Comparison of ENCODE assay signal across 8 mouse cellular contexts in genomic region chr9:14498896-14499705, GRCm38 (mm10). TPM values are rescaled to one million over a fixed set of nuclear protein-coding genes. Genes with fewer than 3 reads are reported as not detected.
DNase-seq lines count a peak whose midpoint lies in the region; ATAC-seq lines count a peak whose summit lies in the region.

No protein-coding gene starts in this region.

- no peaks in the 10 kb centered on the region for H3K9me3 ChIP-seq in heart, embryonic 11.5 days (replicated peaks; ENCODE audit: control insufficient read depth, low read length)
- H3K9me3 ChIP-seq in hindbrain, embryonic 11.5 days (ENCODE audit: control insufficient read depth, low read length): no peaks in the 10 kb centered on the region
- H3K9me3 ChIP-seq in midbrain, embryonic 14.5 days (ENCODE audit: control insufficient read depth, low read length): no peaks in the 10 kb centered on the region

- peaks cover 16% of the 10 kb centered on the region for H3K36me3 ChIP-seq in heart, embryonic 11.5 days (ENCODE audit: control insufficient read depth, insufficient read depth, low read length)
- no peaks in the 10 kb centered on the region for H3K36me3 ChIP-seq in hindbrain, embryonic 11.5 days (ENCODE audit: control insufficient read depth, insufficient read depth, low read length)
- H3K36me3 ChIP-seq in midbrain, embryonic 14.5 days (ENCODE audit: control insufficient read depth, insufficient read depth, low read length): peaks cover 16% of the 10 kb centered on the region

- H3K4me3 ChIP-seq in heart, embryonic 11.5 days (ENCODE audit: low read depth, low read length): peak overlapping the region; percentile 91
- peak overlapping the region; percentile 80 for H3K4me3 ChIP-seq in hindbrain, embryonic 11.5 days (ENCODE audit: low read depth, low read length)
- peak overlapping the region; percentile 80 for H3K4me3 ChIP-seq in midbrain, embryonic 14.5 days (replicated peaks; ENCODE audit: low read depth, low read length)

- no peak for ATAC-seq in heart, embryonic 11.5 days (replicated peaks; ENCODE audit: insufficient number of reproducible peaks, low FRiP score, low TSS enrichment)
- no peak for ATAC-seq in hindbrain, embryonic 11.5 days (ENCODE audit: low FRiP score)
- ATAC-seq in midbrain, embryonic 14.5 days (ENCODE audit: low FRiP score, low TSS enrichment): no peak

- no peaks in the 10 kb centered on the region for H3K4me1 ChIP-seq in heart, embryonic 11.5 days (ENCODE audit: control insufficient read depth, insufficient read depth, low read length)
- no peaks in the 10 kb centered on the region for H3K4me1 ChIP-seq in hindbrain, embryonic 11.5 days (replicated peaks; ENCODE audit: control insufficient read depth, insufficient read depth, low read length)
- H3K4me1 ChIP-seq in midbrain, embryonic 14.5 days (ENCODE audit: control insufficient read depth, insufficient read depth, low read length): peaks cover 9% of the 10 kb centered on the region; the same call in 1 of the 2 replicates

- peak overlapping the region; percentile 79 for H3K4me2 ChIP-seq in heart, embryonic 11.5 days
- H3K4me2 ChIP-seq in hindbrain, embryonic 11.5 days (replicated peaks; ENCODE audit: low read depth, low read length): peak overlapping the region; percentile 49; the same call in 1 of the 2 replicates
- H3K4me2 ChIP-seq in midbrain, embryonic 14.5 days (ENCODE audit: low read length): peak overlapping the region; percentile 63

- H3K27me3 ChIP-seq in heart, embryonic 11.5 days (ENCODE audit: control insufficient read depth, insufficient read depth, low read length): no peaks in the 10 kb centered on the region
- no peaks in the 10 kb centered on the region for H3K27me3 ChIP-seq in hindbrain, embryonic 11.5 days (ENCODE audit: control insufficient read depth, insufficient read depth, low read length)
- no peaks in the 10 kb centered on the region for H3K27me3 ChIP-seq in midbrain, embryonic 14.5 days (ENCODE audit: control insufficient read depth, insufficient read depth, low read length)

- DNase-seq in heart, postnatal 14 days: no peak
- DNase-seq in CD4-positive, CD25-positive, alpha-beta regulatory T cell, adult 2 months (ENCODE audit: low read depth, low spot score): peak; percentile 76
- no peak for DNase-seq in hindbrain, embryonic 11.5 days (ENCODE audit: low spot score)
- DNase-seq in midbrain, embryonic 14.5 days: no peak
- no peak for DNase-seq in adrenal gland, postnatal 10 days
- no peak for DNase-seq in frontal cortex, adult 2 months (ENCODE audit: extremely low spot score in 1 of 2, low spot score in 1 of 2)
- no peak for DNase-seq in kidney, adult 9 months

- no peak overlapping the region for H3K27ac ChIP-seq in heart, embryonic 11.5 days (ENCODE audit: low read depth, low read length)
- no peak overlapping the region for H3K27ac ChIP-seq in hindbrain, embryonic 11.5 days (ENCODE audit: low read depth, low read length)
- H3K27ac ChIP-seq in midbrain, embryonic 14.5 days (replicated peaks; ENCODE audit: low read depth, low read length): no peak overlapping the region

- WGBS in heart, embryonic 11.5 days (ENCODE audit: insufficient replicate concordance): 66% methylated on average over 4 of the region's 4 CpGs
- 76% methylated on average over 4 of the region's 4 CpGs for WGBS in hindbrain, embryonic 11.5 days
- WGBS in midbrain, embryonic 14.5 days: 86% methylated on average over 4 of the region's 4 CpGs

- intact Hi-C loops in heart, postnatal 14 days (cut with DNase I): loop anchor here (5.0 kb wide), 1 partner anchor 117 kb away; the partner anchor contains the start of gene Endod1

- H3K9ac ChIP-seq in heart, embryonic 11.5 days (ENCODE audit: low read depth, low read length): no peak overlapping the region
- H3K9ac ChIP-seq in hindbrain, embryonic 11.5 days (ENCODE audit: low read depth, low read length): no peak overlapping the region
- H3K9ac ChIP-seq in midbrain, embryonic 14.5 days (replicated peaks; ENCODE audit: low read length): peak overlapping the region; percentile 59; the same call in 1 of the 2 replicates

RNA-seq across cellular contexts. Expression of gene Kdm4d, which starts 1.2 kb away (rescaled TPM):
- polyA plus RNA-seq in heart, embryonic 11.5 days (2014; fragmentation: Nextera tagmentation; extraction: Ambion mirVana): 0.13 TPM in 1 of 2 replicates, not detected in the other
- total RNA-seq in heart, postnatal 14 days (2021): not detected
- 0.15 and 0.22 TPM in 2 replicates for polyA plus RNA-seq in hindbrain, embryonic 11.5 days (2014; fragmentation: Nextera tagmentation; extraction: Ambion mirVana)
- 0.45 and 0.98 TPM in 2 replicates for polyA plus RNA-seq in midbrain, embryonic 14.5 days (2014; fragmentation: Nextera tagmentation; extraction: Ambion mirVana)
- under 1 TPM; 0.33 to 0.42 TPM for total RNA-seq in adrenal gland, postnatal 10 days (2021)
- 0.86 and 1.3 TPM in 2 replicates for polyA plus RNA-seq in frontal cortex, adult 2 months (2012; rRNA removed)

RNA-seq across cellular contexts. Expression of gene Cwc15, which starts 1.3 kb away (rescaled TPM):
- polyA plus RNA-seq in heart, embryonic 11.5 days (2014; fragmentation: Nextera tagmentation; extraction: Ambion mirVana): 147 and 149 TPM in 2 replicates
- total RNA-seq in heart, postnatal 14 days (2021): 10 to 100 TPM; 67.3 to 69.4 TPM
- polyA plus RNA-seq in hindbrain, embryonic 11.5 days (2014; fragmentation: Nextera tagmentation; extraction: Ambion mirVana): 212 and 221 TPM in 2 replicates
- 150 and 154 TPM in 2 replicates for polyA plus RNA-seq in midbrain, embryonic 14.5 days (2014; fragmentation: Nextera tagmentation; extraction: Ambion mirVana)
- 100 to 1,000 TPM in 1 of 2 experiments, 10 to 100 TPM in 1; 95.7 to 105 TPM for total RNA-seq in adrenal gland, postnatal 10 days (2021)
- 91.1 and 103 TPM in 2 replicates for polyA plus RNA-seq in frontal cortex, adult 2 months (2012; rRNA removed)
